Mouse (Mus musculus): ENCODE measurements around the gene Spaca7. TPM values are rescaled to one million over a fixed set of nuclear protein-coding genes. Genes with fewer than 3 reads are reported as not detected.
"Not testable (repeated sequence)": the region's sequence is repeated elsewhere in the genome, so short reads cannot be mapped to it uniquely, and the experiment has no call there.

Spaca7 gene
- polyA plus RNA-seq, 1 experiment from 2014 or later = not detected

DNA sequence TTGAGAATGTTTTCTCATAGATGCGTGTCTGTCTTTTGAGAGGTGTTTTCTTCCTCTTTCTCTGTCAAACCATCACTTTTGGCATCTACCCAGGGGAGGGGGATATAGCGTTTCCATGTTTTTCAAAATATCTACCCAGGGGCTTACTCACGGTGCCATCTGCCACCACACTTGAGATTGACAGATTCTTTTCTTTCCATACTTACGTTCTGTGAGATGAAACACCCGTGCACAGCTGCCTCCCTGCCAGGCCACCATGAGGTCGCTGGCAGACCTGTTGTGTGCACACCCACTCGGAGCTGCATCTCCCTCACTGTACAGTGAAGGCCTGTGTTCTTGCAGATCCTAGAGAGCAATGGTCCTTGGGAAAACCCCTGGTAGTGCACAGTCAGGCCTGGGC, 40.4 kb downstream of the Spaca7 start:
- Histone ChIP-seq H3K4me2 (no peak overlapping the region), H3K4me1 (peaks cover 20% of the 10 kb centered on the region), H3K9ac (no peak overlapping the region), H3K4me3 (no peak overlapping the region), H3K27ac (peak overlapping the region; percentile 31; the same call in 1 of the 2 replicates), H3K9me3 (replicated peaks) (no peaks in the 10 kb centered on the region), H3K36me3 (ENCODE audit: poor library complexity, severe bottlenecking) (peaks cover 34% of the 10 kb centered on the region), H3K27me3 (no peaks in the 10 kb centered on the region)
- 0 out of 2 replicates have a peak, but pooled peaks have one; percentile 33 for ATAC-seq
- WGBS = 52% methylated on average over 7 of the region's 7 CpGs

- not testable (repeated sequence) for H3K4me2 ChIP-seq; ATAC-seq; H3K4me1 ChIP-seq; H3K27me3 ChIP-seq; H3K9me3 ChIP-seq (replicated peaks); H3K4me3 ChIP-seq; H3K27ac ChIP-seq; H3K9ac ChIP-seq
- peaks cover 67% of the 10 kb centered on the region for H3K36me3 ChIP-seq (ENCODE audit: poor library complexity, severe bottlenecking)
- 78% methylated on average over 3 of the region's 3 CpGs for WGBS
Measured at GRCm38 (mm10) chr8:12617369-12617768, 44.5 kb downstream of the Spaca7 start.

DNA sequence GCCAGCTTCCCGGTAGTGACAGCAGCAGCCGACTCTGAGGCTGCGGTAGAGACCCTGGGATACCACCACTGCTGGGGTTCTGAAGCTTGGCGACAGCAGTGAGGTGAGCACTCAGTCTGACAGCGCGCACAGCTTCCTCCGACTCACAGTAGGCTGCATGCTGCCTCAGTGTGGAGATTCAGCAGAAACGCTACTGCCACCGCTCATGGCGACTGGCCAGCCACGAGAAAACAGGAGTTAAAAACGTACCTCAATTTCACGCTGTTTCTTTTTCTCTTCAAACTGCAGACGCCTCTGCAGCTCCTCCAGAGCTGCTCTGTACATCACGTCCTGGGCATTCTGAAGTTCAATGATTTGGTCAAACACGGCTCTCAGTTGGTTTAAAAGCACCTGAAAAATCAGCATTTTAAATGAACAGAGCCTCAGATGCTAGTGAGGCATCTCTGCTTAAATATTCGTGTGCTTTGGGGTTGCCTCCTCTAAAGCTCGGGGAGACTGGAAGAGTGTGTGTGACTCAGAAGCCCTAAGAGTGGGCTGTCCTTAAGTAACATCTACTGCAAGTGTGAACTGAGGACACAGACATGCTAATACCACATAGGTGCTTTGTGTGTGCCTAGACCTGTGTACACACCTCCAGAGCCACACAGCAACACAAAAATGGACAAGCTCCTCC, 48.9 kb downstream of the Spaca7 start:
- 92% methylated on average over 18 of the region's 18 CpGs for WGBS
- H3K27me3 ChIP-seq = no peaks in the 10 kb centered on the region

GRCm38 (mm10) chr8:12625890-12626289, 53.1 kb downstream of the Spaca7 start:
- Histone ChIP-seq H3K9me3 (replicated peaks) (no peaks in the 10 kb centered on the region; the same call in 1 of the 2 replicates), H3K4me1 (peaks cover 11% of the 10 kb centered on the region; the same call in 1 of the 2 replicates), H3K4me3 (no peak overlapping the region), H3K36me3 (ENCODE audit: poor library complexity, severe bottlenecking) (peaks cover 74% of the 10 kb centered on the region), H3K27ac (no peak overlapping the region; the same call in 1 of the 2 replicates), H3K27me3 (no peaks in the 10 kb centered on the region), H3K4me2 (no peak overlapping the region), H3K9ac (no peak overlapping the region)
- no peak for ATAC-seq
- 86% methylated on average over 5 of the region's 5 CpGs for WGBS

More for the DNA sequence above, 48.9 kb downstream of the Spaca7 start:
- peaks cover 11% of the 10 kb centered on the region; the same call in 1 of the 2 replicates for H3K4me1 ChIP-seq
- no peak overlapping the region for H3K27ac ChIP-seq
- H3K4me2 ChIP-seq = no peak overlapping the region
- ATAC-seq = no peak
- H3K4me3 ChIP-seq = no peak overlapping the region
- no peaks in the 10 kb centered on the region; the same call in 1 of the 2 replicates for H3K9me3 ChIP-seq (replicated peaks)
- peaks cover 74% of the 10 kb centered on the region for H3K36me3 ChIP-seq (ENCODE audit: poor library complexity, severe bottlenecking)
- H3K9ac ChIP-seq = no peak overlapping the region

GRCm38 (mm10) chr8:12629079-12629478, 56.2 kb downstream of the Spaca7 start:
- H3K4me3 ChIP-seq = no peak overlapping the region
- H3K27ac ChIP-seq = no peak overlapping the region
- 37% methylated on average over 3 of the region's 3 CpGs for WGBS
- ATAC-seq = peak; percentile 70
- no peaks in the 10 kb centered on the region for H3K9me3 ChIP-seq (replicated peaks)
- H3K4me2 ChIP-seq = no peak overlapping the region
- peaks cover 64% of the 10 kb centered on the region for H3K36me3 ChIP-seq (ENCODE audit: poor library complexity, severe bottlenecking)
- no peak overlapping the region for H3K9ac ChIP-seq
- peaks cover 11% of the 10 kb centered on the region; the same call in 1 of the 2 replicates for H3K4me1 ChIP-seq
- no peaks in the 10 kb centered on the region for H3K27me3 ChIP-seq

GRCm38 (mm10) chr8:12635366-12635765, 62.5 kb downstream of the Spaca7 start:
- no peaks in the 10 kb centered on the region for H3K9me3 ChIP-seq (replicated peaks)
- 87% methylated on average over 2 of the region's 2 CpGs for WGBS
- no peaks in the 10 kb centered on the region for H3K4me1 ChIP-seq
- no peak overlapping the region for H3K4me2 ChIP-seq
- H3K27ac ChIP-seq = no peak overlapping the region
- H3K27me3 ChIP-seq = no peaks in the 10 kb centered on the region
- no peak for ATAC-seq
- H3K4me3 ChIP-seq = no peak overlapping the region
- H3K36me3 ChIP-seq (ENCODE audit: poor library complexity, severe bottlenecking) = peaks cover 87% of the 10 kb centered on the region
- no peak overlapping the region for H3K9ac ChIP-seq

GRCm38 (mm10) chr8:12638446-12638845, 65.6 kb downstream of the Spaca7 start:
- 93% methylated on average over 11 of the region's 11 CpGs for WGBS
- Histone ChIP-seq H3K4me2 (no peak overlapping the region), H3K9me3 (replicated peaks) (no peaks in the 10 kb centered on the region), H3K27ac (no peak overlapping the region), H3K4me1 (no peaks in the 10 kb centered on the region), H3K4me3 (no peak overlapping the region), H3K36me3 (ENCODE audit: poor library complexity, severe bottlenecking) (peaks cover 78% of the 10 kb centered on the region), H3K27me3 (no peaks in the 10 kb centered on the region), H3K9ac (no peak overlapping the region)
- no peak for ATAC-seq

DNA sequence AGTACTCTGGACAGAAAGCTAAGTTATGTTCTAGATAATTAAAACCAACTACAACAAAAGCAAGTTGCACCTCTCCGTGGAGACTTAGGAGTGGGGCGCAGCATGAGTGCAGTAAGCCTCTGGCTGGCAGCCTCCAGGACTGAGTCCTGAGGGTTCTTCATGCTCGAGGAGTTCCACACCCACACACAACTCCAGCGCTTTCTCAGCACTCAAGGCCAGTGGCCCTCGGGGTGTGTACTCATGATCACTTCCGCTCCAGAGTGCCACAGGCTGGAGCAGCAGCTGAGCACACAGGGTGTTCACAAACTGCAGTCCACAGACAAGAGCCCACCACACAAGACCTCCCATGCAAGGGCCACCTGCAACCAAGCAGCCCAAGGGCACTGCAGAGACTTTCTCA, 68.7 kb downstream of the Spaca7 start:
- Histone ChIP-seq H3K4me3 (no peak overlapping the region), H3K27me3 (no peaks in the 10 kb centered on the region), H3K4me1 (no peaks in the 10 kb centered on the region), H3K27ac (no peak overlapping the region), H3K9ac (no peak overlapping the region), H3K36me3 (ENCODE audit: poor library complexity, severe bottlenecking) (peaks cover 81% of the 10 kb centered on the region), H3K9me3 (replicated peaks) (no peaks in the 10 kb centered on the region), H3K4me2 (no peak overlapping the region)
- 95% methylated on average over 6 of the region's 6 CpGs for WGBS
- ATAC-seq = no peak

DNA sequence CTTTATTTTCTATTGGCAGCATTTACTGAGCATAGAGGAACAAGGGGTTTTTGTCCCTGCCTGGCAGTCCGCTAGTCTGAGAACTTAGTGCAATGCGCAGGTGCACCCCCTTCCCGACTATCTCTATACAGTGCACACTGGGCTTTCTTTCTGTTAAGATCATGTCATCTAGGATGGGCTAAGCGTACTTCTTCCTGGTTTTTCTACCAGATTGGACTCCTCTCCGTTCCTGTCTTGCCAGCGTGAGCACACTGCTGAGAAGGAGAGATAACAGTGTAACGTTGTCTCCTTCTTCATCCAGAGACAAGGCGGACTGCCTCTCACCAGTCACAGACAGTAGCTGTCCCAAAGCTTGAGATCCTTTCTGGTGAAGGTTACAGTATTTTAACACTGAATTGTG, 71.5 kb downstream of the Spaca7 start:
- Histone ChIP-seq H3K4me1 (no peaks in the 10 kb centered on the region), H3K27ac (no peak overlapping the region), H3K36me3 (ENCODE audit: poor library complexity, severe bottlenecking) (peaks cover 77% of the 10 kb centered on the region), H3K4me2 (no peak overlapping the region), H3K4me3 (no peak overlapping the region), H3K27me3 (no peaks in the 10 kb centered on the region), H3K9ac (no peak overlapping the region), H3K9me3 (replicated peaks) (no peaks in the 10 kb centered on the region)
- 93% methylated on average over 8 of the region's 8 CpGs for WGBS
- ATAC-seq = no peak

GRCm38 (mm10) chr8:12644894-12645293, 72.1 kb downstream of the Spaca7 start:
- Histone ChIP-seq H3K36me3 (ENCODE audit: poor library complexity, severe bottlenecking) (peaks cover 77% of the 10 kb centered on the region), H3K4me2 (no peak overlapping the region)
- 83% methylated on average over 7 of the region's 7 CpGs for WGBS

DNA sequence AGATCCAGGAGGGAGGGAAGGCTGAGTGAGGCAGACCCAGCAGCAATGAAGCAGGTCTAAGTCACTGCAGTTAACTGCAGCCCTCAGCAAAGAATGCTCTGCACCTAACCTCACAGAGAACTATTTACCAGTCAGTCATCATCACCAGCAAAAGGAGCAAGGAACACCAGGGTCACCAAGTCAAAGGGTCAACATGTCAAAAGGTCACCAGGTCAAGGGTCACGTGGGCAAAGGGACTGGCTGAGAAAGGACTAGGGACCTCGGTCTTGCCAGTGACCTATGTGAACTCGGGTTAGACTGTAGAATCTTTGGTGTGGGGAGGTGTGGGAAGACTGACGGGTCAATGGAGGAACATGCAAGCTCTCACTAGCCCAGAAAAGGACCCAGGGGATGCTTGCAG, 73.7 kb downstream of the Spaca7 start:
- Histone ChIP-seq H3K9me3 (replicated peaks) (no peaks in the 10 kb centered on the region), H3K4me3 (no peak overlapping the region), H3K27me3 (no peaks in the 10 kb centered on the region), H3K4me2 (no peak overlapping the region), H3K9ac (no peak overlapping the region), H3K27ac (no peak overlapping the region), H3K4me1 (no peaks in the 10 kb centered on the region), H3K36me3 (ENCODE audit: poor library complexity, severe bottlenecking) (peaks cover 78% of the 10 kb centered on the region)
- ATAC-seq = no peak
- 75% methylated on average over 4 of the region's 4 CpGs for WGBS

More at GRCm38 (mm10) chr8:12644894-12645293, 72.1 kb downstream of the Spaca7 start:
- no peaks in the 10 kb centered on the region for H3K4me1 ChIP-seq
- H3K9me3 ChIP-seq (replicated peaks) = no peaks in the 10 kb centered on the region
- no peak for ATAC-seq
- H3K27ac ChIP-seq = no peak overlapping the region
- H3K27me3 ChIP-seq = no peaks in the 10 kb centered on the region
- H3K4me3 ChIP-seq = no peak overlapping the region
- no peak overlapping the region for H3K9ac ChIP-seq

DNA sequence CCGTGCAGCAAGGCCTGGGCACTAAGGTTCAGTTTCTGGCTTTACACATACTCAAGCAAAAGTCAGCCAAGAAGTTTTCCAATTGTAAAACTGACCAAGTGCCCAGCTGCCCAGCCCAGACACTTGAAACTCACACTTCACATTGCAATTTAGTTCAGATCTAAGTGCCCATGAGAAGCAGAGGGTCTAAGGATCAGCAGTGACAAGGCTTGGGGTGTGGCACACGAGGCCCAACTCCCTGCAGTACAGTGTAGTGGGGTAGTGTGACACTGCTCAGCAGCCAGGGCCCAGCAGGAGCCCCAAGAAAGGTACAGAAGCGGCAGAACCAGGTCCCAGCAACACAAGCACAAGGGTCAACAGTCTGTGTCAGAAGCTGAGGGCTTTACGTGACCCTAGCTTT, 76.1 kb downstream of the Spaca7 start:
- Histone ChIP-seq H3K27ac (no peak overlapping the region), H3K4me2 (no peak overlapping the region), H3K4me1 (no peaks in the 10 kb centered on the region), H3K4me3 (no peak overlapping the region), H3K36me3 (ENCODE audit: poor library complexity, severe bottlenecking) (peaks cover 93% of the 10 kb centered on the region), H3K9ac (no peak overlapping the region), H3K9me3 (replicated peaks) (no peaks in the 10 kb centered on the region), H3K27me3 (no peaks in the 10 kb centered on the region)
- 93% methylated on average over 4 of the region's 4 CpGs for WGBS
- no peak for ATAC-seq
